Mouse (Mus musculus): Measurements from ENCODE around the gene Tcf12.

DNA sequence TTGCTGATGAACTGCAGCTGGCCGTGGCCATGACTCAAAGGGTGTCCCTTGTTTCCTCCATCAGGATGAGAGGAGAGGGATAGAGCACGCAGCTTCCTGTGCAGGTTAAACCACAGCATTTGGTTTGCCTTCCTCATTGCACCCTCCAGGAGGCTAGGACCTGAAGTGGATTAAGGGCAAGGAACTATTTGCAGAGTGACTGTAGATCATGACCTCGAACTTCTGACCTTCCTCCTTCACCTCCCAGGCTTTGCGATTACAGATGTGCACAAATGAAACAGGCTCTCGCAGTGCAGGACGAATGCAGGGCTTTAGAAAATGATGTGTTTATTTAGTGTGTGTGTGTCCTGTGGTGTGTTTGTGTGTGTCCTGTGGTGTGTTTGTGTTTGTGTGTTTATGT lies 282.5 kb downstream of the Tcf12 start:
- TF ChIP-seq KAT2A (IDR thresholded peaks at IDR 0.05; ENCODE audit: insufficient replicate concordance, low read length) (no peak), ZMIZ1 (IDR thresholded peaks at IDR 0.05; ENCODE audit: low read depth, low read length) (no peak)

Measured in CH12.LX (cell line).